Mouse (Mus musculus): ENCODE results near the gene Gpnmb. TPM values are rescaled to one million over a fixed set of nuclear protein-coding genes. Genes with fewer than 3 reads are reported as not detected.

Gpnmb gene
- total RNA-seq, 2 experiments from 2014 or later, result 2.9 to 3.6 TPM

GRCm38 (mm10) chr6:49118446-49118845, 82.1 kb downstream of the Gpnmb start:
- no peak for DNase-seq (ENCODE audit: low spot score in 2 of 2)
- Histone ChIP-seq H3K4me3 (no peak overlapping the region), H3K27ac (no peak overlapping the region)
- no peak for TF ChIP-seq CTCF (conservative IDR thresholded peaks at IDR 0.05)

- Histone ChIP-seq H3K4me3 (no peak overlapping the region), H3K27ac (no peak overlapping the region)
- TF ChIP-seq CTCF (conservative IDR thresholded peaks at IDR 0.05), result no peak
- DNase-seq (ENCODE audit: low spot score in 2 of 2), result no peak
Observed at GRCm38 (mm10) chr6:49119462-49120135, 83.3 kb downstream of the Gpnmb start.

DNA sequence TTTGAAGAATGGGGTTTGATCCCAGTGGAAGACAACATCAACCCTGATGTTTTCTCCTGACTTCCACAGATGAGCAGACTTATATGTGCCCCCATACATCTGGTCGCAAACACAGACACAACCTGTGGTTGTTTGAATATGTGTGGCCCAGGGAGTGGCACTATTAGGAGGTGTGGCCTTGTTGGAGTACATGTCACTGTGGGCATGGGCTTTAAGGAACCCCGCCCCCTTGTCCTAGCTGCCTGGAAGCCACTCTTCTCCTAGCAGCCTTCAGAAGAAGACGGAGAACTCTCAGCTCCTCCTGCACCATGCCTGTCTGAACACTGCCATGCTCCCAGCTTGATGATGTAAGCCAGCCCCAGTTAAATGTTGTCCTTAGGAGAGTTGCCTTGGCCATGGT, 84.0 kb downstream of the Gpnmb start:
- H3K4me3 ChIP-seq, result no peak overlapping the region
- no peak overlapping the region for H3K27ac ChIP-seq
- TF ChIP-seq CTCF (conservative IDR thresholded peaks at IDR 0.05), result no peak
- DNase-seq (ENCODE audit: low spot score in 2 of 2), result no peak

Other genes with a start within 250 kb of the Gpnmb start
- gene Tmem176a, start 195.6 kb upstream of the Gpnmb start, total RNA-seq (2021), result 10 to 100 TPM; 26.0 to 30.7 TPM
- 10 to 100 TPM; 51.4 to 57.1 TPM for gene Tmem176b, start 195.1 kb upstream of the Gpnmb start, total RNA-seq (2021)
- not detected for gene Aoc1, start 163.7 kb upstream of the Gpnmb start, total RNA-seq (2021)
- not detected for gene 1600015I10Rik, start 106.7 kb upstream of the Gpnmb start, total RNA-seq (2021)
- not detected for gene Doxl2, start 61.6 kb upstream of the Gpnmb start, total RNA-seq (2021)
- gene Svs1, start 49.7 kb upstream of the Gpnmb start, total RNA-seq (2021), result not detected
- gene Malsu1, start 37.2 kb downstream of the Gpnmb start, total RNA-seq (2021), result 10 to 100 TPM; 25.4 to 27.8 TPM
- not detected for gene Igf2bp3, start 178.4 kb downstream of the Gpnmb start, total RNA-seq (2021)
- gene Tra2a, start 227.5 kb downstream of the Gpnmb start, total RNA-seq (2021), result 10 to 100 TPM; 69.9 to 86.9 TPM

Measured in layer of hippocampus, adult 2 months (tissue).